Comparison of ENCODE assay signal across 22 mouse cellular contexts in genomic region chr1:104796146-104796545, GRCm38 (mm10). TPM values are rescaled to one million over a fixed set of nuclear protein-coding genes. Genes with fewer than 3 reads are reported as not detected.
DNase-seq lines count a peak whose midpoint lies in the region; ATAC-seq and TF ChIP-seq lines count a peak whose summit lies in the region.
"Had no signal": no experiment of that assay in that cellular context is flagged by ENCODE, and none has a peak within 500 bp of the region (broad histone marks: within the 10 kb centered on the region; RNA-seq: fewer than 3 reads in every experiment).

No protein-coding gene starts in this region.

- peak; percentile 47; the same call in 1 of the 2 replicates for ATAC-seq in forebrain, embryonic 16.5 days
- no peak for ATAC-seq in forebrain, embryonic 14.5 days
- 0 out of 2 replicates have a peak, but pooled peaks have one; percentile 27 for ATAC-seq in hindbrain, embryonic 15.5 days (ENCODE audit: low FRiP score, low read depth)
- no peak for ATAC-seq in hindbrain, embryonic 12.5 days (ENCODE audit: low FRiP score)
- ATAC-seq: CD4-positive, CD25-positive, alpha-beta regulatory T cell, adult 4 months; inflammation-experienced regulatory T-cells, adult 6 months had no signal

- no peaks in the 10 kb centered on the region for H3K27me3 ChIP-seq in forebrain, embryonic 16.5 days (replicated peaks; ENCODE audit: control insufficient read depth, insufficient read depth, low read length)
- H3K27me3 ChIP-seq in forebrain, embryonic 14.5 days (replicated peaks; ENCODE audit: control insufficient read depth, insufficient read depth, low read length): no peaks in the 10 kb centered on the region
- no peaks in the 10 kb centered on the region for H3K27me3 ChIP-seq in hindbrain, embryonic 15.5 days
- H3K27me3 ChIP-seq in hindbrain, embryonic 12.5 days: no peaks in the 10 kb centered on the region
- H3K27me3 ChIP-seq: forebrain, embryonic 12.5 days had no signal

- no peak overlapping the region for H3K4me3 ChIP-seq in forebrain, embryonic 16.5 days (replicated peaks; ENCODE audit: low read length)
- no peak overlapping the region for H3K4me3 ChIP-seq in forebrain, embryonic 14.5 days (ENCODE audit: low read depth, low read length)
- H3K4me3 ChIP-seq in hindbrain, embryonic 15.5 days: no peak overlapping the region
- H3K4me3 ChIP-seq in hindbrain, embryonic 12.5 days: no peak overlapping the region
- no peak overlapping the region for H3K4me3 ChIP-seq in left cerebral cortex, adult 2 months
- H3K4me3 ChIP-seq: embryonic facial prominence, embryonic 10.5 days; forebrain, embryonic 12.5 days had no signal

- no peaks in the 10 kb centered on the region for H3K9me3 ChIP-seq in forebrain, embryonic 16.5 days (ENCODE audit: control insufficient read depth, low read length)
- no peaks in the 10 kb centered on the region for H3K9me3 ChIP-seq in forebrain, embryonic 14.5 days (replicated peaks; ENCODE audit: control insufficient read depth, low read length)
- no peaks in the 10 kb centered on the region for H3K9me3 ChIP-seq in hindbrain, embryonic 15.5 days
- no peaks in the 10 kb centered on the region for H3K9me3 ChIP-seq in hindbrain, embryonic 12.5 days (replicated peaks)
- H3K9me3 ChIP-seq: embryonic facial prominence, embryonic 10.5 days; forebrain, embryonic 12.5 days had no signal

- 0 out of 2 replicates have a peak, but pooled peaks cover 2% of the 10 kb centered on the region for H3K4me1 ChIP-seq in forebrain, embryonic 16.5 days (replicated peaks; ENCODE audit: control insufficient read depth, insufficient read depth, low read length)
- H3K4me1 ChIP-seq in forebrain, embryonic 14.5 days (ENCODE audit: control insufficient read depth, insufficient read depth, low read length): peaks cover 7% of the 10 kb centered on the region; the same call in 1 of the 2 replicates
- H3K4me1 ChIP-seq in hindbrain, embryonic 15.5 days (replicated peaks): no peaks in the 10 kb centered on the region
- 0 out of 2 replicates have a peak, but pooled peaks cover 2% of the 10 kb centered on the region for H3K4me1 ChIP-seq in hindbrain, embryonic 12.5 days
- H3K4me1 ChIP-seq: embryonic facial prominence, embryonic 10.5 days had no signal

- no peaks in the 10 kb centered on the region for H3K36me3 ChIP-seq in forebrain, embryonic 16.5 days (ENCODE audit: control insufficient read depth, insufficient read depth)
- H3K36me3 ChIP-seq in forebrain, embryonic 14.5 days (ENCODE audit: control insufficient read depth, insufficient read depth, low read length): no peaks in the 10 kb centered on the region
- no peaks in the 10 kb centered on the region for H3K36me3 ChIP-seq in hindbrain, embryonic 15.5 days
- H3K36me3 ChIP-seq in hindbrain, embryonic 12.5 days: no peaks in the 10 kb centered on the region
- H3K36me3 ChIP-seq: embryonic facial prominence, embryonic 10.5 days; forebrain, embryonic 12.5 days had no signal

- H3K4me2 ChIP-seq in forebrain, embryonic 16.5 days (ENCODE audit: low read length): no peak overlapping the region
- no peak overlapping the region for H3K4me2 ChIP-seq in forebrain, embryonic 14.5 days (ENCODE audit: low read length)
- H3K4me2 ChIP-seq in hindbrain, embryonic 15.5 days: no peak overlapping the region
- no peak overlapping the region for H3K4me2 ChIP-seq in hindbrain, embryonic 12.5 days (replicated peaks)
- H3K4me2 ChIP-seq: forebrain, embryonic 12.5 days had no signal

- 46% methylated on average over 3 of the region's 3 CpGs for WGBS in forebrain, embryonic 16.5 days
- 64% methylated on average over 3 of the region's 3 CpGs for WGBS in forebrain, embryonic 14.5 days
- WGBS in hindbrain, embryonic 15.5 days: 50% methylated on average over 3 of the region's 3 CpGs
- 62% methylated on average over 3 of the region's 3 CpGs for WGBS in hindbrain, embryonic 12.5 days

- no peak for TF ChIP-seq CTCF in left cerebral cortex, adult 2 months (IDR thresholded peaks at IDR 0.05)

- H3K9ac ChIP-seq in forebrain, embryonic 16.5 days (replicated peaks; ENCODE audit: low read depth, low read length): no peak overlapping the region
- H3K9ac ChIP-seq in forebrain, embryonic 14.5 days (ENCODE audit: low read length): no peak overlapping the region
- no peak overlapping the region for H3K9ac ChIP-seq in hindbrain, embryonic 15.5 days
- H3K9ac ChIP-seq in hindbrain, embryonic 12.5 days: no peak overlapping the region
- H3K9ac ChIP-seq: forebrain, embryonic 12.5 days had no signal

- DNase-seq in forebrain, embryonic 14.5 days (ENCODE audit: low spot score): no peak
- DNase-seq in left cerebral cortex, adult 11 months (ENCODE audit: low spot score): peak; percentile 26
- no peak for DNase-seq in left cerebral cortex, adult 2 months (ENCODE audit: extremely low spot score in 1 of 2, low spot score in 2 of 2)
- DNase-seq in telencephalon, adult 2 months (ENCODE audit: low read depth, low spot score): peak; percentile 49
- DNase-seq: adrenal gland, postnatal 14 days; cerebellum, adult 9-11 months; gastrocnemius, postnatal 25 days; heart, adult 18-20 months; heart, postnatal 4 days; kidney, adult 18-20 months; lung, postnatal 4 days had no signal

- no peak overlapping the region for H3K27ac ChIP-seq in forebrain, embryonic 16.5 days (ENCODE audit: low read length)
- H3K27ac ChIP-seq in forebrain, embryonic 14.5 days (ENCODE audit: low read depth, low read length): no peak overlapping the region
- H3K27ac ChIP-seq in hindbrain, embryonic 15.5 days (replicated peaks): no peak overlapping the region
- H3K27ac ChIP-seq in hindbrain, embryonic 12.5 days: no peak overlapping the region
- no peak overlapping the region; the same call in 1 of the 2 replicates for H3K27ac ChIP-seq in left cerebral cortex, adult 2 months
- H3K27ac ChIP-seq: embryonic facial prominence, embryonic 10.5 days; forebrain, embryonic 12.5 days had no signal

- intact Hi-C loops in left cerebral cortex, adult 2 months (cut with DNase I): no loop called here

RNA-seq across cellular contexts. Expression of gene Cdh20, which starts 27.8 kb away (rescaled TPM):
- polyA plus RNA-seq in forebrain, embryonic 16.5 days (2015; fragmentation: Nextera tagmentation; extraction: Ambion mirVana): 1.2 and 1.8 TPM in 2 replicates
- 0.36 and 0.47 TPM in 2 replicates for polyA plus RNA-seq in forebrain, embryonic 14.5 days (2014; fragmentation: Nextera tagmentation; extraction: Ambion mirVana)
- 4.4 and 5.0 TPM in 2 replicates for polyA plus RNA-seq in hindbrain, embryonic 15.5 days (2015; fragmentation: Nextera tagmentation; extraction: Ambion mirVana)
- 1.4 and 1.5 TPM in 2 replicates for polyA plus RNA-seq in hindbrain, embryonic 12.5 days (2016; fragmentation: Nextera tagmentation; extraction: Ambion mirVana)
- 10 to 100 TPM; 19.1 to 19.2 TPM for total RNA-seq in left cerebral cortex, adult 2 months (2021)
- total RNA-seq: liver, adult 2 months; megakaryocyte-erythroid progenitor cell, adult 5-6 weeks had no signal
- polyA plus RNA-seq: CD4-positive, CD25-positive, alpha-beta regulatory T cell, adult 4 months; inflammation-experienced regulatory T-cells, adult 6 months; liver, adult 2 months; liver, embryonic 16.5 days; thymus, postnatal 0 days had no signal

Comparison
In these comparisons a context has a peak if more than half of its experiments do, and no peak if none do; other contexts are left out.
1. ATAC-seq: peak in forebrain, embryonic 16.5 days (single experiment) and hindbrain, embryonic 15.5 days (single experiment); none in forebrain, embryonic 14.5 days (single experiment) and hindbrain, embryonic 12.5 days (single experiment).
2. DNase-seq: peak in left cerebral cortex, adult 11 months (single experiment) and telencephalon, adult 2 months (single experiment); none in forebrain, embryonic 14.5 days (single experiment) and left cerebral cortex, adult 2 months (0 of 2).